Mouse (Mus musculus) hindbrain, embryonic 12.5 days (tissue): ENCODE results near the gene Eml4. TPM values are rescaled to one million over a fixed set of nuclear protein-coding genes. Genes with fewer than 3 reads are reported as not detected.
A peak's percentile ranks its signal among the peaks of the same experiment; 100 is the strongest.

Source experiments
- ATAC-seq: fragments of 200-750 bp; cut with Nextera tagmentation; 2 replicates; pipeline ENCODE4 v1.8.0; 2017; ENCODE audit warnings: moderate TSS enrichment; ENCODE audit not compliant: low FRiP score
- H3K27ac ChIP-seq: fragments of 300-500 bp; sonication (generic); 2 replicates; pipeline ENCODE4 v1.5.1; 2016; ENCODE audit warnings: mild to moderate bottlenecking
- H3K27me3 ChIP-seq: fragments of 300-500 bp; sonication (generic); 2 replicates; pipeline ENCODE4 v1.6.1; 2016; ENCODE audit warnings: mild to moderate bottlenecking
- H3K36me3 ChIP-seq: fragments of 300-500 bp; sonication (generic); 2 replicates; pipeline ENCODE4 v1.6.1; 2016; ENCODE audit warnings: mild to moderate bottlenecking
- H3K4me1 ChIP-seq: fragments of 300-500 bp; sonication (generic); 2 replicates; pipeline ENCODE4 v1.6.1; 2016
- H3K4me2 ChIP-seq: fragments of 300-500 bp; sonication (generic); replicated peaks from 2 replicates; pipeline ENCODE4 v1.6.1; 2016; ENCODE audit warnings: mild to moderate bottlenecking
- H3K4me3 ChIP-seq: fragments of 300-500 bp; sonication (generic); 2 replicates; pipeline ENCODE4 v1.5.1; 2016; ENCODE audit warnings: mild to moderate bottlenecking
- H3K9ac ChIP-seq: fragments of 300-500 bp; sonication (generic); 2 replicates; pipeline ENCODE4 v1.6.1; 2016; ENCODE audit warnings: mild to moderate bottlenecking, moderate library complexity
- H3K9me3 ChIP-seq: fragments of 300-500 bp; sonication (generic); replicated peaks from 2 replicates; pipeline ENCODE4 v1.6.1; 2016; ENCODE audit warnings: mild to moderate bottlenecking
- WGBS: fragments of 180-500 bp; shearing (Covaris S2); methylation state at CpG from one replicate; pipeline ENCODE4 v1.1.7; 2016; 5-methylcytosine and 5-hydroxymethylcytosine counted together
- polyA plus RNA-seq: library from polyadenylated mRNA; unstranded; fragments of >200 nt; fragmentation: Nextera tagmentation; extraction: Ambion mirVana; gene quantifications from 2 replicates; pipeline ENCODE4 v1.2.1, GENCODE M21; 2016

Gene Eml4
- polyA plus RNA-seq, 1 experiment from 2014 or later: 57.9 TPM

DNA sequence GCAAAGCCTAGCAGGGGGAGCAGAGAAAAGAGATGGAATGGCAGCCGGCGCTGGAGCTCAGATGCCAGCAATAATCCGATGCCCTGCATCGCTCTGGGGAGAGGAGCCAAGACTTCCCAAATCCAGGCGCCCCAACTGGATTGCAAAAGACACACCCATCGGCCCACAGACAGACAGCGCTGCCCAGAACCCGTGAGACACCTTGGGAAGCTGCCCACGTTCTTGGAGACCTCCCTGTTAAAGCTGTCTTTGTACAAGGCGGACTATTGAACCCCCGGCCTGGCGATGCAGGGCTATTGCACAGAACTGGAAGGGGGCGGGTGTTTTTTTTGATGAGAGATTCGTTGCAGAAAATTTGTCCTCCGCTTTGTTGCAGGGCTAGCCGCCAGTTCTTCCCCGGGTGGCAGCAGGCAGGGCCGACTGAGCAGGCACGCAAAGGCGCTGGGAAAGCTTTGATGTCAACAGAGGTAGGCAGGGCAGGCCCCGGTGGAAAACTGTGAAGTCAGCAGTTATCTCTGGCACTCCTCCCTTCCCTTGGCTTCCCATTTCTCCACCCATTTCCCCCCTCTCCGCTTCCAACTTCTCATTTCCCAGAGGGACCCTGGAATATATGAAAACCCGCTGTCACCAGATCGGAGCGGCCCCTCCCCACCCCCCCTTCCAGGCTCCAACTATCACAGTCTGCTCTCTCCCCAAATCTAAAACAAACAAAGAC lies 28.0 kb upstream of the Eml4 start:
- ATAC-seq: peak; percentile 43; the same call in 1 of the 2 replicates
- peaks cover 13% of the 10 kb centered on the region for H3K4me1 ChIP-seq
- H3K4me2 ChIP-seq: peak overlapping the region; percentile 55
- 9% methylated on average over 25 of the region's 25 CpGs for whole genome bisulfite sequencing
- H3K36me3 ChIP-seq: no peaks in the 10 kb centered on the region
- H3K4me3 ChIP-seq: peak overlapping the region; percentile 24
- no peaks in the 10 kb centered on the region for H3K27me3 ChIP-seq
- no peaks in the 10 kb centered on the region for H3K9me3 ChIP-seq
- H3K27ac ChIP-seq: 0 out of 2 replicates have a peak overlapping the region, but pooled peaks have one; percentile 3
- peak overlapping the region; percentile 51; the same call in 1 of the 2 replicates for H3K9ac ChIP-seq

DNA sequence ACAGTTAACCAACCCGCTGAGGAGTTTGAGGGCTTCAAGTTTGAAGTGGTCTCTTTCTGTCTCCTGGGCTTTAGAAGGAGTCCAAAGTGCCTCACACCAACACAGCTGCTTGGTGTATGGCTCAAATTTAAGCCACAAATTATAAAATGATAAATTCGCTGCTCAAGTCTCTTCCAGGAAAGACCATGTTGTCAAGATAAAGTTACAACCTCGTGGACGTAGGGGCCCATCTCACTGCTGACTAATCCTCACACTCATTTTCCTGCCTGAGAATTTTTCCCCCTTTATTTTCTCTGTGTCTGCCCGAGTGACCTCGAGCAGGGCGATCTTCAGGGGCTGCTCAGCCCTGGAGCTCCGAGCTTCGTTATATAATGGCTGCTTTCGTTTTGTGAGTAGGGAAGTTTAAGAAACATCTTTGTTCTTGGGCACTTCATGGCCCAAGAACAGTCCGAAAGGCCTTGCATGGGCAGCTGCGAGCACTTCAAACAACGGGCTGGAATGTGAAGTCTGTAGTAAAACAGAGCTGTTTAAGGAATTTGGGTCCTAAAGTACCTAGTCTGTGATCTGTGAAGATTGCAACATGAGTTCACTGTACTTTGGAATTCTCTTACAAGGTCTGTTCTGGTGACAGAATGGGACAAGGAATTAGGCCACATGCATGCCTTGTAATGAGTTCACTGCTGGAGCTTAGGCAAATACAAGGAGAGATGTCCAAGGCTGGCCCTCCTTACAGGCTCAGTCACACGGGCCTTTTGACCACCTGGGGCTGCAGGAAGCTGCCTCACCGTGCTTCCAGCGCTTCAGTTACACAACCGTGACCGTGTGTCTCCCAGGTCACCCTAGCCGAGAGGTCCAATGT lies 27.1 kb upstream of the Eml4 start:
- WGBS: 55% methylated on average over 19 of the region's 19 CpGs
- H3K4me3 ChIP-seq: no peak overlapping the region
- H3K9ac ChIP-seq: no peak overlapping the region

DNA sequence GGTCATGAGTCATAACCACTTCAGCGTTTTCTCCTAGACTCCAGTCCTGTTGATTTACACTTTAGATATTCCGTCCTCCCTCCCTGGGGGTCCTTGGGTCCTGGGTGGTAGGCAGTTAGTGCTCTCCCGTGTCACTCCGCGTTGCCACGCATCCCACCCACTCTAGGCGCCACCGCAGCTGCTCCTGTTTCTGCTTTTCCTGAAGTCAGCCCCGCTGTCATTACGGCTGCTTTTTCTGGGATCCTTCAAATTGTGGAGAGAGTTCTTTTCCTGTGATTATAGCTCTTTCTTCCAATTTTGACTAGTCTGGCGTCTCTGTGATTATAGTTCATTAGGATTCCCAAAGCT lies 26.5 kb upstream of the Eml4 start:
- 86% methylated on average over 11 of the region's 11 CpGs for WGBS
- ATAC-seq: no peak
- Histone ChIP-seq H3K9me3 (no peaks in the 10 kb centered on the region), H3K27me3 (no peaks in the 10 kb centered on the region), H3K27ac (no peak overlapping the region), H3K4me2 (no peak overlapping the region), H3K4me1 (peaks cover 13% of the 10 kb centered on the region), H3K4me3 (no peak overlapping the region), H3K36me3 (no peaks in the 10 kb centered on the region), H3K9ac (no peak overlapping the region)

More for the DNA sequence above, 27.1 kb upstream of the Eml4 start:
- ATAC-seq: no peak
- Histone ChIP-seq H3K9me3 (no peaks in the 10 kb centered on the region), H3K27ac (no peak overlapping the region), H3K4me2 (peak overlapping the region; percentile 55; the same call in 1 of the 2 replicates), H3K4me1 (peaks cover 13% of the 10 kb centered on the region), H3K27me3 (no peaks in the 10 kb centered on the region), H3K36me3 (no peaks in the 10 kb centered on the region)

DNA sequence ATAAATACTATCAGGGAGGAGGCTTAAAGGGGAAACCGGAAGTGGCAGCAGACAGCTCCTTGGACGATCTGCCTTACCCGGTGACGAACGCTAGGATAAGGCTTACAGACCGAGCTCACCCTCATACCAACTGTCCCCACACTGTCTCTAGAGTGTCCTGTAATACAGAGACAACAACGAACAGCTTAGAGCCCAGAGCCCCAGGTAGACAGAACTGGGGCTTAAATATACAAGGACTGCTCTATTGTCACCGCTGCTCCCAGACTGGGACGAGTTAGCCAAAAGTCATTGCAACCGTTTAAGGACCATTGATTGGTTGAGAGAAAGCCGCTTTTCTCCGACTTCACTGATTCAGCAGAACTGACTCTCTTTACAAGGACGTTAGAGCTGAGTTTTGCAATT lies 15.5 kb upstream of the Eml4 start:
- 47% methylated on average over 13 of the region's 13 CpGs for WGBS
- Histone ChIP-seq H3K4me3 (no peak overlapping the region), H3K4me2 (peak overlapping the region; percentile 32; the same call in 1 of the 2 replicates), H3K27me3 (no peaks in the 10 kb centered on the region), H3K27ac (no peak overlapping the region), H3K9me3 (no peaks in the 10 kb centered on the region), H3K36me3 (no peaks in the 10 kb centered on the region), H3K9ac (no peak overlapping the region), H3K4me1 (no peaks in the 10 kb centered on the region)
- ATAC-seq: no peak

DNA sequence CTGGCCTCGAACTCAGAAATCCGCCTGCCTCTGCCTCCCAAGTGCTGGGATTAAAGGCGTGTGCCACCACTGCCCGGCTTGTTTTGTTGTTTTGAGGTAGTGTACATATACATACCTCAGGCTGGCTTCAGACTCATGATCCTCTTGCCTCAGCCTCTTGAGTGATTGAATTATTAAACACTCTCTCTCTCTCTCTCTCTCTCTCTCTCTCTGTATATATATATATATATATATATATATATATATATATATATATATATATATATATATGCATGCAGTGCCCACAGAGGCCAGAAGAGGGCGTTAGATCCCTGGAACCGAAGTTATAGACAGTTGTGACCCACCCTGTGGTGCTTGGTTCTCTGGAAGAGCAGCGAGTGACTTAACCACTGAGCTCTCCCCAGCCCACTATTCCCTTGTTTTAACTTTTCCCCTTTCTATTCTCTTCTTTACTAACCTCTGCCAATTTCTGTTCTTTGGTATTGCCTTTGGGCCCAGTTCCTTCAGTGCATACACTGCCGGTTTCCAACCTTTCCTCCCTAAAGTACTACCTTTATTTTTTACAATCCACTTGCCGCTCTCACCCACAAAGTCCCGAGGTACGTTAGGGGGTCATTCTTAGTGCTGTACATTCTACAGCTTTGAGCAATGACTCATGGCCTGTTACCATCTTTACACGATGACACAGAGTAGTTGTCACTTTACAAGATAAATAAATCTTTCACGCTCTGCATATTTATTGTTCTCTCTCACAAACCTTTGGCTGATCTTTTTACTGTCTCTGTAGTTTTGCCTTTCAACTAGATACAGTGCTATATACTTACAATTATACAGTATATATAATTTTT lies 13.5 kb upstream of the Eml4 start:
- Histone ChIP-seq H3K27me3 (no peaks in the 10 kb centered on the region), H3K27ac (no peak overlapping the region), H3K9ac (no peak overlapping the region), H3K4me1 (peaks cover 13% of the 10 kb centered on the region), H3K4me3 (no peak overlapping the region), H3K9me3 (no peaks in the 10 kb centered on the region), H3K4me2 (no peak overlapping the region), H3K36me3 (no peaks in the 10 kb centered on the region)
- 77% methylated on average over 13 of the region's 13 CpGs for WGBS
- ATAC-seq: no peak

DNA sequence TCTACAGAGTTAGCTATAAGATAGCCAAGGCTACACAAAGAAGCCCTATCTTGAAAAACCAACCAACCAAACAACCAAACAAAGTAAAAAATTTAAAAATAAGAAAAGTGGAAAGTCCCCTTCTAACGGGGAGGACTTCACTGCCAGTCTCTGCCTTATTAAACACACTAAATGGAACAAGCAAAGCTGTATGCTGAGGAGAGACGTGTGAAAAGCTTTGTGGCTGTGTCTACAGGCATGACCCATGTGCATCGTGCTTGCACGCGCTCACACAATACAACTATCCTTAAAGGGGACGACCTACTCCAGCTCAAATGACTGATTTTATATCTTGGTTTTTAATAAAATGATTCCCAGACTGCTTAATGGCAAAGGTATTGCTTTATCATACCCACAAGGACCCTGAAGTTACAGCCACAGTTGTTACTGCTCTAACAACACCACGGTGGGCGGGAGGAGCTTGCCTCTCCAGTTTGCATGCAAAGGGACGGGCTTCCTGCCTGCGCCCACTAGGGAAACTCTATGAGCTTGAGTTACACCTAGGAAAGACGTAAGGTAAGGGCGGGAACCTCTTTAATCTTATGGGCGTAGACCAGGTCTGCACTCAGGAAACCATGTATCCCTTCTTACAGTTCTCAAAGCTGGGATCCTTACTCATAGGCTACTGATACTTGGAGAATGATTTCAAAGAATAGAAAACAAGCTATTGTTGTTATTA lies 11.2 kb upstream of the Eml4 start:
- H3K36me3 ChIP-seq: no peaks in the 10 kb centered on the region
- no peak overlapping the region for H3K27ac ChIP-seq
- no peaks in the 10 kb centered on the region for H3K9me3 ChIP-seq
- WGBS: 78% methylated on average over 13 of the region's 13 CpGs
- H3K27me3 ChIP-seq: no peaks in the 10 kb centered on the region
- H3K4me2 ChIP-seq: no peak overlapping the region
- ATAC-seq: no peak
- H3K4me3 ChIP-seq: no peak overlapping the region
- peaks cover 16% of the 10 kb centered on the region for H3K4me1 ChIP-seq
- no peak overlapping the region for H3K9ac ChIP-seq

DNA sequence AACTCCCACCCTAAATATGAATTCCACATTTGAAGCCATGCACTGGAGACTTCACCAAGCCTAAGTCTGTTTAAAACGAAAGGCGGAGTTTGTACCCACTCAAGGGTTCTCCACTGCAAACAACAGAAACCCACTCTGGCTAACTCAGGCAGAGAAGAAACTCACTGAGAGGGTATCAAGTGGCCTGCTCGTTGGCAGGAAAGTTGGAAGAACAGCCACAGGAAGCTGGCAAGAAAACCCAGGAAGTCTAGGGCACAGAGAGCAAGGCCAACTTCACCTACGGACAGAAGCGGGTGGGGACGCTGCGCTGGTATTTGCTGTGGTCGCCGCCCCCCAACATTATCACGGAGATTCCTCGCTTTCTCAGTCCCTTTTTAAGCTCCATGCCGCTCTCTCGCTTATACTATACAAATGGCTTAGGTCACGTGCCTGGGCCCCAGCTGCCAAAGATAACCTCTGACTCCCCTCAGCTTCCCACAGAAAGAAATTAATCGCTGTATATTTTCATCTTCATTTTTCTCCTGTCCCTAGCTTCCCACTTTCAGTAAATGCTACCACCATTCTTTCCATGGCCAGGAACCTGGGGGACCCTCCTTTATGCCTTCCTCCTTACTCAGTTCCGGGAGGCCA lies 9.7 kb upstream of the Eml4 start:
- Histone ChIP-seq H3K4me2 (no peak overlapping the region), H3K27ac (no peak overlapping the region), H3K9ac (no peak overlapping the region), H3K4me3 (no peak overlapping the region), H3K36me3 (no peaks in the 10 kb centered on the region), H3K27me3 (no peaks in the 10 kb centered on the region), H3K4me1 (peaks cover 16% of the 10 kb centered on the region), H3K9me3 (no peaks in the 10 kb centered on the region)
- ATAC-seq: no peak
- 70% methylated on average over 16 of the region's 16 CpGs for WGBS

DNA sequence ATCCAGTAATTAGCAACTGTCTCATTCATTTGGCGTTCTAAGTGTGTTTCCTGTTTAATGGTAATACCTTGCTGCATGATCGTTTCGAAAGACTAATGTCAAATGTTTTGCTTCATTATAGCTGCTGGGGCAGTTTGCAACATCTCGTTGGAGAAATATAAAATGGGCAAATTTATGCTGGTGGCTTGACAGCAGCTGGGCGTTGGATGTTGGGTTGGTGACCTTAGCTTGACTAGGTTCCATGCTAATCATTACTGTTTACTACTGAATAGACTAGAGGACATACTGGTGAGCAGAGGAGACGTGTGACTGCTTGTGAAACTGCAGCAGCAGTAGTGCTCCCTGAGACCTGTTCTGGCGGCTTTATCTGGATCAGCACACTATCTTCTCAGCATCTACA lies 6.5 kb upstream of the Eml4 start:
- H3K4me3 ChIP-seq: no peak overlapping the region
- H3K27me3 ChIP-seq: no peaks in the 10 kb centered on the region
- 85% methylated on average over 7 of the region's 7 CpGs for WGBS
- no peak for ATAC-seq
- no peak overlapping the region for H3K9ac ChIP-seq
- H3K36me3 ChIP-seq: no peaks in the 10 kb centered on the region
- no peaks in the 10 kb centered on the region for H3K9me3 ChIP-seq
- no peak overlapping the region for H3K4me2 ChIP-seq
- H3K4me1 ChIP-seq: peaks cover 16% of the 10 kb centered on the region
- no peak overlapping the region for H3K27ac ChIP-seq

DNA sequence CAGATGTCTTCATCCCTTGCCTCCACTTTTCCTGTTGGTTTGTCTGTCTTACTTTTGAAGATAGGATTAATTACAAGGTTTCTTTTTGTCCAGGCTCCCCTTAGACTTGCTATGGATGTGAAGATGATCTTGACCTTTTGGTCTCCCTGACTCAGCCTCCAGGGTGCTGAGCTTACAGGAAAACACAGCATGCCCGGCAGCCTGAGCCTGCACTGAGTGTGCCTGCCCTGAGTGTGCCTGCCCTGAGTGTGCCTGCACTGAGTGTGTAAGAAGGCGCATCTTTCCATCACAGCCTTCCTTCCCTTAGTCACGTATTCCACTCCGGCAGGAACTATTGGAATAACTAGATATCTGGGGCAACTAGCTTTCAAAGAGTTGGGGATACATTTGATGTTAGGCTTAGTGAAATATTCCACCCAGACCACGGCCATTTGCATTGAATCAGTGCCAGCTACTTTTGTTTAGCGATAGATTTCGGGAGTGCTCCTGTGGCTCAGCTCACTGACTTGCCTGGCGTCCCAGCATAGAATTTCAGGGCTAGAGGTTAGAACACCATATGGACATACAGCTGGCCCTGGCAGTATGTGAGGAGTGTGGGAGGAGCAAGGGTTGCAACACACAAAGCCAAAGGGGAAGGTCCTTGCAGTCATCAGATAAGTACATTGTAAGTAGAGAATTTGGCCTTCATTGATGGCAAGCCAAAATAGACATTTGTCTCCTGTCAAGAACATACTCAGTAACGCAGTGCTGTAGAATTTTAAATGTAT lies 2.5 kb upstream of the Eml4 start:
- Histone ChIP-seq H3K9ac (no peak overlapping the region), H3K27ac (no peak overlapping the region), H3K27me3 (no peaks in the 10 kb centered on the region), H3K4me2 (no peak overlapping the region), H3K4me3 (no peak overlapping the region), H3K36me3 (no peaks in the 10 kb centered on the region), H3K9me3 (no peaks in the 10 kb centered on the region), H3K4me1 (peaks cover 13% of the 10 kb centered on the region)
- no peak for ATAC-seq
- 83% methylated on average over 9 of the region's 9 CpGs for WGBS

DNA sequence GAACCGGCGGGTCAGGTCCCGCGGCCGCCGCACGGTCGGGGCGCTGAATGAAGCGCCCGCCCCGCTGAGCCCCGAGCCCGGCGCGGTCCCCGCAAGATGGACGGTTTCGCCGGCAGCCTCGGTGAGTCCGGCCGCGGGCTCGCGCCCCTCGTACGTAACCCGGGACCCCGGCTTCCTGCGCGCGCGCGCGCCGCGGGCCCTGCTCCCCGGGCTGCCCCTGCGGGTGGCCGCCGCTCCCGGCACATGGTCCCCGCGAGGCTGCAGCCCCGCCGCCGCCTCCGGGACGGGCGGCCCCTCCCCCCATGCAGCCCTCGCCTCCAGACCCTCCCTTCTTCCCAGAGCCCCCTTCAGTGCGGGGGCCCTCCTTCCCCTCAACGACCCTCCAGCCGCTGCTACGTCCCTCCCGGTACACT lies 394 bp downstream of the Eml4 start:
- Histone ChIP-seq H3K9ac (peak overlapping the region; percentile 96), H3K27me3 (no peaks in the 10 kb centered on the region), H3K4me1 (peaks cover 17% of the 10 kb centered on the region), H3K27ac (peak overlapping the region; percentile 92), H3K4me3 (peak overlapping the region; percentile 98), H3K36me3 (no peaks in the 10 kb centered on the region), H3K4me2 (peak overlapping the region; percentile 80), H3K9me3 (no peaks in the 10 kb centered on the region)
- ATAC-seq: peak; percentile 86
- WGBS: 1% methylated on average over 18 of the region's 57 CpGs
